Mouse (Mus musculus) ovary, postnatal 14 days (tissue): ENCODE data around the gene Nup85.
"Not testable (repeated sequence)": the region's sequence is repeated elsewhere in the genome, so short reads cannot be mapped to it uniquely, and the experiment has no call there.

Experiments
- DNase-seq: peaks from one replicate; pipeline ENCODE4 v3.0.0; 2022; ENCODE audit warnings: low spot score

The Nup85 gene

DNA sequence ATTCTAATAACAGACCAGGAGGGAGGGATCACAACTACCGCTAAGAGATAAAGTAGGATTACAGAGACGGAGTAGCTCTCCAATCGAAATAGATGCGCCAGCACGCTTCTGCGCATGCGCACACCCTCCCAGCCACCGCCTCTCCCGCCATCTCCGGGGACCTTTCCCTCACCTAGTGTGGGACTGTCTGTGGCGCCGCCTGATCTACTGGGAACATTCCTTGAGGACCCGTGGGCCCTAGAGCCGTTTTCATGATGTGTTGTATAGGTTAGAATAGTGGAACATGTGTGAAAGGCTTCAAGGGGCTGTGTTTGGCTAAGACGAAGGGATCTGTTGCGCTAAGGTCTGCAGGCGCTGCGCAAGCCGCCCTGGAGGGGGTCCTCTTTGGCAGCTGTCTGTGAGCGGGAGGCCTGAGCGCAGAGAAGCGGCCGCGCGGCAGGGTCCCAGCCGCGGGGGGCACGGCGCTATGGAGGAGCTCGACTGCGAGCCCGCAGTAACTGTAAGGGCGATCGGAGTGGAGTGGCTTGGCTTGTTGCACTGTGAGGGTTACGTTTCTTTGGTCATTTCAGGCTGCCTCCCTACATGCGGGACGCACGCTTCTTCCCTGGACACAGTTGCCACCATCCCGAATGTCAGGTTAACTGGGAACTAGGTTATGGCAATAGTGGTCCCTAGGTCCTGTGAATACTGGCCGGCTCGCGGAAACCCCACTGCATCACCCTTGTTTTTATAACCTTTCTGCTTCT lies at the start of gene Nup85:
Nup85 (plus strand) TSS at position 371 of the 746 bp plus-strand sequence.
- peak; percentile 97 for DNase-seq

DNA sequence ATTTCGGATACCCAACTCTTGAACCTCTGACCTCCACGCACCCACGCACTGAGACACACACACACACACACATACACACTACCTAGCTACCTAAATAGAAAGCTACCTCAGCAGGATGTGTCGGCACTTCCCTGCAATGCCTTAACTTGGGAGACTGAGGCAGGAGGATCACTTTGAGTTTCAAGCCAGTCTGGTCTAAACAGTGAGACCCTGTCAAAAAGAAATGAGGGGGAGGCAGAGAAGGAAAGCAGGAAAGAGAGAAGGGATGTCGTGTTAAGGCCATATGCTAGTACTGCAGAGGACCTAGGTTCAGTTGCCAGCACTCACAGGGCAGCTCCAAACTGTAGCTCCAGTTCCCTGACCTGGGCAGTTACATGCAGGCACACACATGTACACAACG lies 49.2 kb upstream of the Nup85 start:
- DNase-seq = no peak

DNA sequence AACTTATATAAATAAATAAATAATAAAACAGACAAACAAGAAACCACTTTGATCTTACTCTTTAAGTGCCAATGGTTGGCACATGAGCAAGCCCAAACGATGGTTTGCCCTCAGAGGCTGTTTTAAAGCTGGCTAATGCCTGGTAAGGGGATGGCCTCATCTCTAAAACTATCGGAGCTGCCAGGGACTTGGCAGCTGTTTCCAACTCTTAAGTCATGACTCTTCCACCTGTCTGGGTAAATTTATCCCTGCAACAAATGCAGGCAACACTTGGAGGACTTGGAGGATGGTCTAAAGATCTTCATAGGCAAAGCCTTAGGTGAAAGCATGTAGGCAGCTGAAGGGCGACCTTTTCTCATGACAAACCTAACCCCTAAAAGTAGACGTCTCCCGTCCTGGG lies 47.3 kb upstream of the Nup85 start:
- no peak for DNase-seq

DNA sequence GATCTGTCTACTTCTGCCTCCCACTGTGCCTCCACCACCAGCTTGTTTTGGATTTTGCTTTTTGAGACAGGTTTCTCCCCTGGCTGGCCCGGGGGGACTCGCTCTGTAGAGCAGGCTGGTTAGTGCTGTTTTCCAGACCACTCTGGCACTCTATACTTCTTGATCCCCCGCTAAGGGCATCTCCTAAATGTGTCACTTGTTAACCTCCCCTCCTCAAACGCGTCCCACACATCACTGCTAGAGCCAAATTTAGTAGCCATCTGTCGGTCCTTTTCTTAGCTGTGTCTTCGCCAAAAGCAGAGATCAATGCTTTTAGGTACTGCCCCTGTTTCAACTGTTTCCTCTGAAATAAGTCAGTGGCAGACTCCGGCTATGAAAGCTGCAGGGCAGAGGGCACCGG lies 45.5 kb upstream of the Nup85 start:
- DNase-seq = no peak

DNA sequence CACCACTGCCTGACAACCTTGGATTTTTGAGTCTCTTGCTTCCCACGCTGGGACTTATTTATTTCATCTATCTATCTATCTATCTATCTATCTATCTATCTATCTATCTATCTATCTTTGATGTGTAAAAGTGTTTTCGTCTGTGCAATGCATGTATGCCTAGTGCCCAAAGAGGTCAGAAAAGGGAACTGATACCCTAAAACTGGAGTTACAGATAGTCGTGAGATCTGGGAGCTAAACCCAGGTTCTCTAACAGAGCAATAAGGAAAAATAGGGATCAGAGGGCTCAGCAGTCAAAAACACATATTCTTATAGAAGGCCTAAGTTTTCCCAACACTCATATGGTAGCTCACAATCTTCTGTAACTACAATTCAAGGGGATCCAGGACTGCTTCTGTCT lies 44.7 kb upstream of the Nup85 start:
- DNase-seq = no peak

DNA sequence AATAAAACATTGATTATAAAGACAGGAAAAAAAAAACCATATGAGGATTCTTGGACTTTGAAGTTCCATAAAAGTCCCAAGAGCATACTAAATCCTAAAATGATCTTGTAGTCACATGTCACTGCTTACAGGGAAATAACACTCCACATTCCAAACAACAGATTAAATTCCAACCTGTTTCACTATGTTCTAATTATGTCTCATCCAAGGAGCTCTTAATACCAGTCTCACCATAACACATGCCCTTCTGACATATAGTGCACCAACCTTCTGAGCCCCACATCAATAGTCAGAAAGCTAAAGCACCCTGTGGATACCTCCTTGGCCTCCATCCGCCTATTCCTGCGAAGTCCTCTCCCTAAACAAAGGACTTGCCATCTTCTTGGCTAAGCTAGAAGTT lies 44.0 kb upstream of the Nup85 start:
- DNase-seq = no peak

DNA sequence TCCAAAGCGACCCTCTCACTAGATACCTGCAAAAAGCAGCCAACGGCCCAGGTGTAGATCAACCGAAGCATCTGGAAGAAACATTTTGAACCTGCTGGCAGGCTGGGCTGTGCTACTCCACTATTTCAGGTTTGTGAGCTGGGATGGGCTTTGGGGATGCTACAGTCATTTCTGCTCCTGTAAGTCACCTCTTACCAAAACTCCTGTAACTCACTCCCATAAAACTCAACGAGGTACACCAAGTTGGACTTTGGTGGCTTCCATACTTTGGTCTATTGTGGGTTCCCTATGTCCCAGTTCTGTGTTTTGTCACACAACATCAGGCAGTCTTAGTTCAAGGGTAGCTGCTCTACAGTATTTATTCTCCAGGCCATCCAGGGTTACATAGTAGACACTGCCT lies 43.2 kb upstream of the Nup85 start:
- DNase-seq = no peak

DNA sequence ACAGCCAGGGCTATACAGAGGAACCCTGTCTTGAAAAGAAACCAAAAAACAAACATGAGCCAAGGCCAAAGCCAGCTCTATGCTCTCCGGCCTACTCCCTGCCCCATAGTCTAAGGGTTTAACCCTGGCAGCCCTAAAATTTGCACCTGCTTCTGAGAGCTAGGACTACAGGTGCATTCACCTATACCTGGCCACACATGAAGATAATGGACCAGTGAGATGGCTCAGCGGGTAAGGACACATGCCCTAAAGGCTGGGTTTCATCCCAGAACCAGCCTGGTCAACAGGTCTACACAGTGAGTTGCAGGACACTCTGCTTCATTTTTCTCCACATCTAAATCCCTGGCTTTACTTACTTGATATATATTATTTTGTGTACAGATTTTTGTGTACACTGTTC lies 42.0 kb upstream of the Nup85 start:
- DNase-seq = no peak

DNA sequence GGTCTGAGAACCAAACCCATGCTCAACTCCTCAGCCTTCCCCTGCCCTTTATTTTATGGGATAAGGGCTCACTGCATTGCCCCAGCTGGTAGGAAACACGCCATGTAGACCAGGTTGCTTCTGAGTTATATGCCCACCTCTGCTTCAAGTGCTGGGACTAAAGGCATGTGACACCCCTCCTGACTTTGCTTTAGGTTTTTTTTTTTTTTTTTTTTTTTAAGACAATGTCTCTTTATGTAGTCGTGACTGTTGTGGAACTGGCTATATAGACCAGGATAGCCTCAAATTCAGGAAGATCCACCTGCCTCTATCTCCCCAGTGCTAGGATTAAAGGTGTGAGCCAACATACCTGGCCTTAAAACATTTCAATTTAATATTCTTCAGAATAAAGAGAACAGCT lies 41.5 kb upstream of the Nup85 start:
- no peak for DNase-seq

DNA sequence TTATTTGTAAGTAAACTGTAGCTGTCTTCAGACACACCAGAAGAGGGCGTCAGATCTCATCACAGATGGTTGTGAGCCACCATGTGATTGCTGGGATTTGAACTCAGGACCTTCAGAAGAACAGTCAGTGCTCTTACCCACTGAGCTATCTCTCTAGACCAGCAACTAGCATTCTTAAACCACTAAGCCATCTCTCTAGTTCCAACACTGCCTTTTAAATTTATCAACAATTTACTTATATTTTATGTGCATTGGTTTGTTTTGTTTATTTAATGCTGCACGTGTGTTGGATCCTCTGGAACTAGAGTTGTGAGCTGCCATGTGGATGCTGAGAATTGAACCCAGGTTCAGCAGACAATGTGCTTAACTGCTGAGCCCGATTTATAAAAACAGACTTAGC lies 37.8 kb upstream of the Nup85 start:
- not testable (repeated sequence) for DNase-seq

DNA sequence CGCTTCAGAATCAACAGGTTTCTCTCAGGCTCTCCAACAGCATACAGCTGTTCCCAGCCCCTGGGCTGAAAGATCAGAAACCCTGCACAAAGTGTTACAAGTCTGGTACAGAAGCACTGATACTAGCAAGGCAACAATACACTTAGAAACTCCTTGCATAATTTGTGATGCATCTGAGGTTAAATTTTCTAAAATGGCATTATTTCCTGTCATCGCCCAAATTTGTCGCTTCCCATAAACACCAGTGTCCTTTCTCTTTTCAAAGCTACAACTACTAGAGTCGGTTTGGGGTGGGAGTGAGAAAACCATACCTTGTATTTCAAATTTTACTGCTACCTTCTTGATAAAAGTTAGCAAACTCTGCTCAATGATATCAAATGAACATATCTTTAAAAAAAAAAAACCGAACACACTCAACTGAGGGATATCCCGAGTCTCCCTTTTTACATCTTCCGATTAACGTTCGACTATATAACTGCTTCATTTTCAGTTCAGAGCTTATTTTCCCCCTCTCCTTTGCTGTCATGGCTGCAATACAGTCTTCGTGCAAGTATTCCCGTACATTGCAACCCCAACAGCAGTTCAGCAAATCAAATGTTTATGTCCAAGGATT lies 29.4 kb upstream of the Nup85 start:
- no peak for DNase-seq

DNA sequence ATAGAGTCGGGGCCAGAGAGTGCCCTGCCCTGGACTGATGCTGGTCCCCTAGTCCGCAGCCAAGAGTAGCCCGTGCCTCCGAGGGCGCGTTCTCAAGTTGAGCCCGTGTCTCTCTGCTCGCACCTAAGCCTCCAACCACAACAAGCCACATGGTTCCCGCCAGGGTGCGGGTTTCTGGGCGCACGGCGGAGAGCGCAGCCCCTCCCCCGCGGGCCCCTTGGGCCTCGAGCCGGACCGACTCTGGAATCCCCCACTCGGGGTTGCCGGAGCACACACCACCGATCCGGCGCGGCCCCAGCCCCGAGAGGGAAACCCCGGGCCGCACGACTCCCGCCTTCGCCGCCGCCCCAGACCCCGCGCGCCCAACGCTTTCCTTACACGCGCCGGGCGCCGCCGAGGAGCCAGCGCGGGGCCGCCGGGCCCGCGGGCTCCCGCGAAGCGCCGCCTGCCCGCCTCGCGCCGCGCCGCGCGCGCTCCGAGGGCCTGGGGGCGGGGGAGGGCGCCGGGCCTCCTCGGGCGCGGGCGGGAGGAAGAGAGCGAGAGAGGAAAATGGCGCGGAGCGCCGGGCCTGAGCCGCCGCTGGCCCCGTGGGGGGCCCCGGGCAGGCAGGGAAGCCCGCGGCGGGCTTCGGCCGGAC lies 28.7 kb upstream of the Nup85 start:
- peak; percentile 49 for DNase-seq

DNA sequence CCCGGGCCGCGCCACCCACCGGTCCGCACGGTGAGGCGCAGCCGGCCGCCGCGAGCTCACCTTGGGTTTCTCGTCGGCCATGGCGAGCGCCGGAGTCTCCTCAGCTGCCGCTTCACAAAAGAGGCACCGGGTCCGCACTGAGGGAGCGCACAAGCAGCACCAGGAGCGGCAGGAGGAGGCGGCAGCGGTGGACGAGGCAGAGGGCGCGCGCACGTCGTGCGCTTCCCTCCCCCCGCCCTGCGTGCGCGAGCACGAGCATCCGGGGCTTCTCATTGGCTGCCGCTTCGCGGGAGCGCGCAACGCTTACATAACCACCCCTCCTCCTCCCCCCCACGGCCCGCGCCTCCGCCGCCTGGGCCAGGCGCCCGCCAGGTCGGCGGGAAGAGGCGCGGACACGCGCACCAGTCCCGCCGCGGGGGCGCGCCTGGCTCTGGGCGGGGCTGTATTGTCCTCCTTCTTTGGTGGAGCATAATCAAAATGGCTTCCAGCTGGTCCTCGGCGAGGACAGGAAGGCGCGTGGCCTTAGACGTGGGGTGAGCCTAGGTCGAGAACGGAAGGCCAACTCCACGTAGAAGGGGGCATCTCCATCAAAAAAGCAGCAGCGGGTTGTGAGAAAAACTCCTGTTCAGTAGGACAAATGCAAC lies 28.1 kb upstream of the Nup85 start, which contains the start of gene Sumo2:
Sumo2 (minus strand) TSS at position 239 of the 644 bp plus-strand sequence.
- DNase-seq = peak; percentile 99

DNA sequence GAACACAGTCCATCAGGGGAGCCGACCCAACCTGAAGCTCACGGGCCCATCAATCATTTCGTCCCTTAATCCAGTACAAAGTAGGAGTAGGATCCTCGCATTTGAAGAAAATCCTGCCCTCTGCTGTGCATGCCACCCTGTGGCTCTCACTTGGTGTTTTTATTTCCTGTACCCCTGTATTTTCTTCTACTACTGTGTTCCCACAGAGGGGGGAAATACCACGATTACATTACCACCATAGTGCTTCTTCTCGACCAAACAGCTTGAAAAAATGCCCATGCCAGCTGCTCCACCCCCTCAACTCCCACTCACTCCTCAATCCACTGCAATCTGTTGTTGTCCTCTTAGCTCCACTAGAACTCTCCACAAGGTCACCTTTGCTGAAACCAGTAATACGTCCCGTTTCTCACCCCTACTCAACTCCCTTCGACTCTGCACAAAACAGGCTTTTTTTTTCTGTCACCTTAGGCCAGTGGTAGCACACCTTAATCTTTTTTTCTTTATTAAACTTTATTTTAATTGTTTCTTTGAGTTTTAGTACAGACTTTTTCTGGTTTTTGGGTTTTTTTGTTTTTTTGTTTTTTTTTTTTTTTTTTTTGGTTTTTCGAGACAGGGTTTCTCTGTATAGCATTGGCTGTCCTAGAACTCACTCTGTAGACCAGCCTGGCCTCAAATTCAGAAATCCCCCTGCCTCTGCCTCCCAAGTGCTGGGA lies 27.2 kb upstream of the Nup85 start:
- no peak for DNase-seq

DNA sequence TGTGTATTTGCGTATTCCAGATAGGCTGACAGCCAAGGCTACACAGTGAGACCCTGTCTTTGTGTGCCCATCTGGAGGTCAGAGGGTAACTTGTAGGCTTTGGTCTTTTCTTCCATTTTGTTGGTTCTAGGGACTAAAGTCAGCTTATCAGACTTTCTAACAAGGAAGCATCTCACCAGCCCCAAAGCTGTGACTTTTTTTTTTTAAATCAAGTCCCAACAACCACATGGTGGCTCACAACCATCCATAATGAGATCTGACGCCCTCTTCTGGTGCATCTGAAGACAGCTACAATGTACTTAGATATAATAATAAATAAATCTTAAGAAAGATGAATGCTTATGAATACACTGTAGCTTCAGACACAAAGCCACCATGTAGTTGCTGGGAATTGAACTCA lies 26.2 kb upstream of the Nup85 start:
- DNase-seq = no peak

DNA sequence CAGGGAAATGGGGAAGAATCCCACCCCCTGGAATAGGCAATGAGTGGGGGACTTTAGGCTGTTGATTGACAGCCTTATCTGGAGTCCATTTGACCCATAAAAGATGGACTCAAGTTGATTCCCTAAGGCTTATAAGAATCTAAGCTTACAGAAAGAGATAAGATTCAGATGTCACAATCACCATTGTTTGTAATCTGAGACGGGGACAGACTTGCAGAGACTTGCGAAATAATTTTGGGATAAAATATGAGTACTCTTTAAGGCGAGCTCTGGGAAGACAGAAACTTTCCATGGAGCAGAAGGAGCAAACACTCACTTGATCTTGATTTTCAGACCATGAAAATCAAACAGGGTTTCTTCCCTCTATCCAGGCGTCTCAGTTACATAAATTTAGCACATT lies 20.7 kb upstream of the Nup85 start:
- no peak for DNase-seq

DNA sequence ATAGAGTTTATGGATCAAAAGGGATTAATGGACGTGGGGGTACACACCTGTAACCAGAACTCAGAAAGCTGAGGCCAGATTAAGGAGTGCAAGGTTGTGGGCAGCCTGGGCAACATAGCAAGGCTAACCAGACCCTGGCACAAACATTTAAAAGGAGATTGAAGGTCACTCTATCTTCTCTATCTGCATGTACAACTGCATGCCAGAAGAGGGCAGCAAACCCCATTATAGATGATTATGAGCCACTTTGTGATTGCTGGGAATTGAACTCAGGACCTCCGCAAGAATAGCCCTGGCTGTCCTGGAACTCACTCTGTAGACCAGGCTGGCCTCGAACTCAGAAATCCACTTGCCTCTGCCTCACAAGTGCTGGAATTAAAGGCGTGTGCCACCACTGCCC lies 11.5 kb upstream of the Nup85 start:
- no peak for DNase-seq

DNA sequence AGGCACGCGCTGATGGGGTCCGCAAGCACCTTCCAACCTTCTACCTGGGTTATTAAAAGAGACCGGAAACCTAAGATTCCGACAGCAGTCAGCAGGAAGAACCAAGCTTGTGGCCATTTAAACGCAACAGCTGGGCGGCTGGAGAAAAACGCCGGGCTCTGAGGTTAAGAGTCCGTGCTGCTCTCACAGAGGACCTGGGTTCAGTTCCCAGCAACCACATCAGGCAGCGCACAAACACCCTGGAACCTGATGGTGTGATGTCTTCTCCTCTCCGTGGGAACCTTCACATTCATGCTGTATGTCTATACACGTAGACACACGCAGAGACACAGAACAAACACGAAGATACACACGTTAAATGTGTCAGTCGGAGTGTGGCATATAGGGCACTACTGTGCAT lies 8.5 kb upstream of the Nup85 start:
- DNase-seq = no peak

DNA sequence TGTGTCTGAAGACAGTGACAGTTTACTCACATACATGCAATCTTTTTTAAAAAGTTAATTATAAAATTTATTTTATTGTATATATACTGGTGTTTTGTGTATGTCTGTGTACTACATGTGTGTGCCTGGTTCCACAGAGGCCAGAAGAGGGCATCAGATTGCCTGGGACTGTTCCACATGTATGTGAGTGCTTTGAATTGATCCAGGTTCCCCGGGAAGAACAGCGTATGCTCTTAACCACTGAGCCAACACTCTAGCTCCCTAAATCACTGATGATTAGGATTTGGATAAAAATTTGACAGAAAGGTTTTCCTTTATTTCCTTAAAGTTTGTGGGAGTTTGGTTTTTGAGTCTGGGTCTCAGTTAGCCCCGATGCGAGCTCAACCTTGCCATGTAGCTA lies 828 bp upstream of the Nup85 start:
- DNase-seq = no peak

DNA sequence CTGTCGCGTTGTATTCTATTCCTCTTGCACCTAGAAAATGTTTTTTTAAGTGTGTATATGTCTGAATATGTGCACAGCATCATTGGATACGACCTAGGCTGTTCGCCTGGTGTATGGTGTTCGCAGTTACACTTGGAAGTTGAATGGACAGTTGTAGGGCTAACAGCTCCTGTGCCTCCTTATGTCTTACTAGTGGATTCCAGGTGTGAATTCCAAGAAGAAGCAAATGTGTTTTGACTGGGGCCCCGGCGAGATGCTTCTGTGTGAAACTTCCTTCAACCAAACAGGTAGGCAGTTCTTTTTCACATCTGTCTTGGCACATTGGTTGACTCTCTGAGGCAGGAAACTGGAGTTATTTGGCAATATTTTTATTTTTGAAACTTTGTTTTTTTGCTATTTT lies 727 bp downstream of the Nup85 start:
- no peak for DNase-seq

DNA sequence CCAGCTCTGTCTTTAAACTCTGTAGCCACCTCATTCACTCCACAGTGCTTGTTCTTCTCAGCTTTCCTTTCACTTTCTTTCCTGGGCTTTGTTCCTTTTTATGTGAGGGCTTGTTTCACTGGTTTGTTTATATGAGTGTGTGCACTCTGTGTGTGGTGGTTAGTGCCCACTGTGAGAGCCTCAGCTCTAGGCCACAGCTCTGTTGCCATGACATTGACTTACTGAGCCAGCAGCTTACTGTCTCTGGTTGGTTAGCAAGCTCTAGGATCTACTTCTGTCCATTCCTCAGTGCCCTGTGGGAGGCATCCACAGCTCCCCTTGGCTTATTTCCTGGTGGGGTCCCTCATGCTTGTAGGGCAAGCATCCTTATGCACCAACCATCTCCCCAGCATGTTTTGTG lies 14.8 kb downstream of the Nup85 start:
- DNase-seq = no peak

DNA sequence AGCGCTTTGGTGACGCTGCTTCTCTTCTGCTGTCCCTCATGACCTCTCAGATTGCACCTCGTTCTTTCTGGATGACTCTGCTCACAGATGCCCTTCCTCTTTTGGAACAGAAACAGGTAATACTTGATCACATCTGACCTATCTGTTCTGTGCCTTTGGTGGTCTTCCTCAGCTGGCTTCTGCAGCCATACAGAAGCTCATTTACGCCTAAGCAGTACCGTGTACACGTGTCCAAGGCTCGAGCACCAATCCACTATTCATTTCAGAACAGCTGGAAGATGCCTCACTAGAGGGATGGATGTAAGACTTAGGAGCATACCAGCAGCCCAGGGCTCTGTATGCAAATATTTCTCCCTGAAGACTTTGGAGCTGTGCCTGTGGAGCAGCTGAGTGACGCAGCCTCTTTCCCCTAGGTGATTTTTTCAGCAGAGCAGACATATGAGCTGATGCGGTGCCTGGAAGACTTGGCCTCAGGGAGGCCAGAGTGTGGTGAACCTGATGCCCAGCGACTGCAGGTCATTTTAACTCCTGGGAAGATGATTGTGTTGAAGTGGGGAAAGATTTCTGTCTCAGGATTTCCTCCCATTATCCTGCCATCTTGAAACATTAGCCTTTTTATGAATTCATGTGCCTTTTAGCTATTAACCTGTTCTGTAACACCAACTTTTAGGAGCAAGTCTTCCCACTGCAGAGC lies 18.8 kb downstream of the Nup85 start:
- DNase-seq = no peak
